8 mouse cellular contexts compared by ENCODE assay signal in the genomic region with DNA sequence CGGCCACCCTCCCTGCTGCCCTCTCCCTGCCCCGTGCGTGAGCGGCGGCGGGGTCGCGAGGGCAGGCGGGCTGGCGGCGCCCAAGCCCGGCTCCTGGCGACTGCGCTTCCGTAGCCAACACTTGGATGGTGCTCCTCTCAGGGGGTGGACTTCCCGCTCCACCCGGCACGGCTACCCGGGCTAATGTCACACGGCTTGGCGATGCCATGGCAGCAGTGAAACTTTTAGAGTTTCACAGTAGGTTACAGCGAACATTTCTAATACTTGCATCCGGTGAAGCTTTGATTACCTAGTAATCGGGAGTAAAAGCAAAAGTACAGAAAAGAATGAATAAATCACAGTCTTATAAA. TPM values are rescaled to one million over a fixed set of nuclear protein-coding genes. Genes with fewer than 3 reads are reported as not detected.
A peak's percentile ranks its signal among the peaks of the same experiment; 100 is the strongest.
DNase-seq lines count a peak whose midpoint lies in the region; ATAC-seq and TF ChIP-seq lines count a peak whose summit lies in the region.

No protein-coding gene starts in this region.

- H3K27ac ChIP-seq in heart, embryonic 14.5 days (replicated peaks in 1 of 2; ENCODE audit: control insufficient read depth in 1 of 2, insufficient read depth in 1 of 2, low read depth in 2 of 2, low read length in 2 of 2) = peak overlapping the region in 1 of 2 experiments; percentile 47; a peak in 1 of 4 replicates
- H3K27ac ChIP-seq in hindbrain, embryonic 11.5 days (ENCODE audit: low read depth, low read length) = peak overlapping the region; percentile 58; the same call in 1 of the 2 replicates
- peak overlapping the region; percentile 51; the same call in 1 of the 2 replicates for H3K27ac ChIP-seq in midbrain, embryonic 11.5 days (ENCODE audit: low read depth, low read length)

- ATAC-seq in heart, embryonic 14.5 days (ENCODE audit: insufficient number of reproducible peaks, insufficient read depth, low FRiP score, low read depth) = peak; percentile 80
- no peak for ATAC-seq in G1E (ENCODE audit: extremely low read depth, insufficient number of reproducible peaks, low FRiP score, poor library complexity, severe bottlenecking)
- ATAC-seq in hindbrain, embryonic 11.5 days (ENCODE audit: low FRiP score) = peak; percentile 88
- peak; percentile 93 for ATAC-seq in midbrain, embryonic 11.5 days (ENCODE audit: low FRiP score)

- H3K4me1 ChIP-seq in heart, embryonic 14.5 days (ENCODE audit: control insufficient read depth in 2 of 2, insufficient read depth in 2 of 2, low read length in 2 of 2) = no peaks in the 10 kb centered on the region
- H3K4me1 ChIP-seq in G1E (ENCODE audit: insufficient read depth, low read depth, low read length) = peaks cover 15% of the 10 kb centered on the region
- no peaks in the 10 kb centered on the region for H3K4me1 ChIP-seq in hindbrain, embryonic 11.5 days (replicated peaks; ENCODE audit: control insufficient read depth, insufficient read depth, low read length)
- H3K4me1 ChIP-seq in midbrain, embryonic 11.5 days (ENCODE audit: control insufficient read depth, insufficient read depth, low read length) = peaks cover 2% of the 10 kb centered on the region; the same call in 1 of the 2 replicates

- H3K4me3 ChIP-seq in heart, embryonic 14.5 days (ENCODE audit: control insufficient read depth in 1 of 2, insufficient read depth in 1 of 2, low read depth in 1 of 2, low read length in 2 of 2) = peak overlapping the region; percentile 57 to 92
- H3K4me3 ChIP-seq in G1E (ENCODE audit: low read depth, low read length) = peak overlapping the region; percentile 97
- peak overlapping the region; percentile 75 for H3K4me3 ChIP-seq in hindbrain, embryonic 11.5 days (ENCODE audit: low read depth, low read length)
- peak overlapping the region; percentile 85 for H3K4me3 ChIP-seq in midbrain, embryonic 11.5 days (ENCODE audit: low read depth, low read length)

- DNase-seq in heart, adult 9 months (ENCODE audit: low spot score in 2 of 2) = no peak
- peak; percentile 18 for DNase-seq in G1E (ENCODE audit: low spot score)
- DNase-seq in hindbrain, embryonic 11.5 days (ENCODE audit: low spot score) = no peak
- DNase-seq in midbrain, embryonic 11.5 days (ENCODE audit: low spot score, missing footprints) = no peak
- no peak for DNase-seq in right cerebral cortex, adult 2 months (ENCODE audit: low spot score in 2 of 2)
- no peak for DNase-seq in frontal cortex, postnatal 25 days (ENCODE audit: low spot score in 2 of 2)
- DNase-seq in gastrocnemius, postnatal 10 days = no peak

- under 1% methylated on average over 14 of the region's 24 CpGs for WGBS in heart, embryonic 14.5 days
- 1% methylated on average over 16 of the region's 24 CpGs for WGBS in hindbrain, embryonic 11.5 days
- WGBS in midbrain, embryonic 11.5 days = under 1% methylated on average over 23 of the region's 24 CpGs

- H3K36me3 ChIP-seq in heart, embryonic 14.5 days (ENCODE audit: control insufficient read depth, insufficient read depth, low read length) = no peaks in the 10 kb centered on the region
- no peaks in the 10 kb centered on the region for H3K36me3 ChIP-seq in G1E (replicated peaks)
- H3K36me3 ChIP-seq in hindbrain, embryonic 11.5 days (ENCODE audit: control insufficient read depth, insufficient read depth, low read length) = no peaks in the 10 kb centered on the region
- H3K36me3 ChIP-seq in midbrain, embryonic 11.5 days (ENCODE audit: control insufficient read depth, insufficient read depth, low read length) = no peaks in the 10 kb centered on the region

- peak overlapping the region; percentile 85 for H3K9ac ChIP-seq in heart, embryonic 14.5 days (ENCODE audit: low read length)
- peak overlapping the region; percentile 82 for H3K9ac ChIP-seq in hindbrain, embryonic 11.5 days (ENCODE audit: low read depth, low read length)
- H3K9ac ChIP-seq in midbrain, embryonic 11.5 days (ENCODE audit: low read length) = peak overlapping the region; percentile 85

- no peaks in the 10 kb centered on the region for H3K9me3 ChIP-seq in heart, embryonic 14.5 days (ENCODE audit: control insufficient read depth, low read length)
- no peaks in the 10 kb centered on the region for H3K9me3 ChIP-seq in G1E (replicated peaks)
- no peaks in the 10 kb centered on the region for H3K9me3 ChIP-seq in hindbrain, embryonic 11.5 days (ENCODE audit: control insufficient read depth, low read length)
- no peaks in the 10 kb centered on the region for H3K9me3 ChIP-seq in midbrain, embryonic 11.5 days (ENCODE audit: control insufficient read depth, low read length)

- no peaks in the 10 kb centered on the region for H3K27me3 ChIP-seq in heart, embryonic 14.5 days (ENCODE audit: control insufficient read depth, insufficient read depth, low read length)
- H3K27me3 ChIP-seq in G1E (ENCODE audit: insufficient read depth, low read length) = no peaks in the 10 kb centered on the region
- H3K27me3 ChIP-seq in hindbrain, embryonic 11.5 days (ENCODE audit: control insufficient read depth, insufficient read depth, low read length) = no peaks in the 10 kb centered on the region
- no peaks in the 10 kb centered on the region for H3K27me3 ChIP-seq in midbrain, embryonic 11.5 days (ENCODE audit: control insufficient read depth, insufficient read depth, low read length)

- H3K4me2 ChIP-seq in heart, embryonic 14.5 days (ENCODE audit: low read length) = peak overlapping the region; percentile 91
- peak overlapping the region; percentile 57 for H3K4me2 ChIP-seq in hindbrain, embryonic 11.5 days (replicated peaks; ENCODE audit: low read depth, low read length)
- peak overlapping the region; percentile 74 for H3K4me2 ChIP-seq in midbrain, embryonic 11.5 days

- no peak for TF ChIP-seq CTCF in G1E (IDR thresholded peaks at IDR 0.05; ENCODE audit: low read depth, low read length)

RNA-seq across cellular contexts. Expression of a gene that starts 0.3 kb away (rescaled TPM):
- 5.4 and 6.8 TPM in 2 replicates for polyA plus RNA-seq in heart, embryonic 14.5 days (2014; fragmentation: Nextera tagmentation; extraction: Ambion mirVana)
- 12.9 and 16.1 TPM in 2 replicates for total RNA-seq in G1E (2014; fragmentation: Nextera tagmentation)
- 13.6 and 15.1 TPM in 2 replicates for total RNA-seq in G1E (2017)
- polyA plus RNA-seq in G1E (2012) = 7.8 and 8.4 TPM in 2 replicates
- polyA plus RNA-seq in hindbrain, embryonic 11.5 days (2014; fragmentation: Nextera tagmentation; extraction: Ambion mirVana) = 20.7 and 21.4 TPM in 2 replicates
- polyA plus RNA-seq in midbrain, embryonic 11.5 days (2014; fragmentation: Nextera tagmentation; extraction: Ambion mirVana) = 17.2 and 18.1 TPM in 2 replicates
- 1 to 10 TPM; 5.2 to 5.3 TPM for total RNA-seq in gastrocnemius, postnatal 10 days (2021)

RNA-seq across cellular contexts. Expression of a gene that starts 25.9 kb away (rescaled TPM):
- polyA plus RNA-seq in heart, embryonic 14.5 days (2014; fragmentation: Nextera tagmentation; extraction: Ambion mirVana) = 14.6 and 17.3 TPM in 2 replicates
- 12.6 and 15.0 TPM in 2 replicates for total RNA-seq in G1E (2014; fragmentation: Nextera tagmentation)
- 21.4 and 22.1 TPM in 2 replicates for total RNA-seq in G1E (2017)
- 9.7 and 10.2 TPM in 2 replicates for polyA plus RNA-seq in G1E (2012)
- 8.8 and 9.9 TPM in 2 replicates for polyA plus RNA-seq in hindbrain, embryonic 11.5 days (2014; fragmentation: Nextera tagmentation; extraction: Ambion mirVana)
- 8.2 and 9.2 TPM in 2 replicates for polyA plus RNA-seq in midbrain, embryonic 11.5 days (2014; fragmentation: Nextera tagmentation; extraction: Ambion mirVana)
- total RNA-seq in gastrocnemius, postnatal 10 days (2021) = 1 to 10 TPM; 4.7 to 6.8 TPM
